Comparison of ENCODE assay signal across 9 mouse cellular contexts in the genomic region with DNA sequence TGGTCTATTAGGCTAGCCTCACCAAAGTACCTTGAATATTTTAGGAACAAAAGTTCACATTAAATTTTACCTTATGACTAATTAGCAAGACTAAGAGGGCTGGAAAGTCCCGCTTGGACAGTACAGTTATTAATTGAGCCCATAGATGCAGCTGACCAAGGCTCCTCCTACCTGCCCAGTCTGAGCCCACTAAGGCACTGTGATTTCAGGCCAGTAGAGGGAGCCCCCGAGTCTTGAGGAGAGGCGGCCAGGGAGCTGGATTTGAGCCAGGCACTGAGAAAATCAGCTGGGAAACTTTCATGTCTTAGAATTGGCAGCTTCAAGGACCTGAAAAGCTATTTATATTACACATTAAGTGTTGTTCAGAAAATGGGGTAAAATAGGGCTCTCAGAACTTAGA. TPM values are rescaled to one million over a fixed set of nuclear protein-coding genes. Genes with fewer than 3 reads are reported as not detected.
DNase-seq lines count a peak whose midpoint lies in the region; ATAC-seq and TF ChIP-seq lines count a peak whose summit lies in the region.
"Had no signal": no experiment of that assay in that cellular context is flagged by ENCODE, and none has a peak within 500 bp of the region (broad histone marks: within the 10 kb centered on the region; RNA-seq: fewer than 3 reads in every experiment).

No protein-coding gene starts in this region.

- 8% methylated on average over 3 of the region's 3 CpGs for WGBS in bone marrow, adult 2 months

- no peak overlapping the region for H3K27ac ChIP-seq in bone marrow, adult 2 months (ENCODE audit: control insufficient read depth, insufficient read depth, low read depth, low read length, poor library complexity)

- peak; percentile 64 for DNase-seq in ES-CJ7 (ENCODE audit: low read depth, low spot score)
- peak; percentile 64 for DNase-seq in heart, postnatal 25 days (ENCODE audit: low spot score)
- peak; percentile 83 for DNase-seq in layer of hippocampus, adult 9-11 months
- DNase-seq in lung, postnatal 25 days (ENCODE audit: low spot score): peak; percentile 85
- peak; percentile 91 for DNase-seq in right cerebral cortex, postnatal 14 days
- peak; percentile 92 for DNase-seq in urinary bladder, postnatal 14 days (ENCODE audit: low spot score)

- peak; percentile 82 for TF ChIP-seq CTCF in bone marrow, adult 2 months (IDR thresholded peaks at IDR 0.05; ENCODE audit: control insufficient read depth, insufficient read depth, low read length)

- TF ChIP-seq POLR2A in bone marrow, adult 2 months (IDR thresholded peaks at IDR 0.05; ENCODE audit: borderline replicate concordance, control insufficient read depth, low read depth, low read length): no peak

- intact Hi-C loops in heart, postnatal 25 days (cut with DNase I): no loop called here

- ATAC-seq in erythroblast, adult 5-6 weeks (replicated peaks; ENCODE audit: low FRiP score, poor library complexity, severe bottlenecking): peak; percentile 85

- H3K4me1 ChIP-seq in bone marrow, adult 2 months (ENCODE audit: control insufficient read depth, insufficient read depth, low read length): no peaks in the 10 kb centered on the region; the same call in 1 of the 2 replicates
- H3K4me1 ChIP-seq: megakaryocyte, embryonic 14.5 days had no signal

- H3K4me3 ChIP-seq in bone marrow, adult 2 months (replicated peaks; ENCODE audit: control insufficient read depth, low read depth, low read length): no peak overlapping the region
- H3K4me3 ChIP-seq: megakaryocyte, embryonic 14.5 days had no signal

RNA-seq across cellular contexts. Expression of gene Mki67, which starts 52.4 kb away (rescaled TPM):
- polyA plus RNA-seq in bone marrow, adult 2 months (2011; ENCODE audit: insufficient read depth, insufficient read length, low replicate concordance, missing spikeins): 203 and 249 TPM in 2 replicates
- total RNA-seq in erythroblast, adult 5-6 weeks (2015; ENCODE audit: low replicate concordance): 808 and 979 TPM in 2 replicates
- total RNA-seq in erythroblast, adult 5-6 weeks (2017; ENCODE audit: low replicate concordance): 1,323 and 1,353 TPM in 2 replicates
- 1 to 10 TPM; 2.5 to 3.6 TPM for total RNA-seq in heart, postnatal 25 days (2021)

Comparison
In these comparisons a context has a peak if more than half of its experiments do, and no peak if none do; other contexts are left out.
1. RNA of gene Mki67, which starts 52.4 kb away (total RNA-seq): 808 to 1,353 TPM in erythroblast, adult 5-6 weeks; 2.5 to 3.6 TPM in heart, postnatal 25 days; every median in the first group is over 100 times any median in the second.
2. Peak in every context shown above with its lines, with median percentiles within 50 percentile points of each other: DNase-seq.